Mouse (Mus musculus) cerebellum, adult 11 months (tissue): ENCODE data around the gene Olfr1333.
"Not testable (repeated sequence)": the region's sequence is repeated elsewhere in the genome, so short reads cannot be mapped to it uniquely, and the experiment has no call there.

Source experiments
- DNase-seq: peaks from one replicate; pipeline ENCODE4 v3.0.0; 2022

Gene Olfr1333

DNA sequence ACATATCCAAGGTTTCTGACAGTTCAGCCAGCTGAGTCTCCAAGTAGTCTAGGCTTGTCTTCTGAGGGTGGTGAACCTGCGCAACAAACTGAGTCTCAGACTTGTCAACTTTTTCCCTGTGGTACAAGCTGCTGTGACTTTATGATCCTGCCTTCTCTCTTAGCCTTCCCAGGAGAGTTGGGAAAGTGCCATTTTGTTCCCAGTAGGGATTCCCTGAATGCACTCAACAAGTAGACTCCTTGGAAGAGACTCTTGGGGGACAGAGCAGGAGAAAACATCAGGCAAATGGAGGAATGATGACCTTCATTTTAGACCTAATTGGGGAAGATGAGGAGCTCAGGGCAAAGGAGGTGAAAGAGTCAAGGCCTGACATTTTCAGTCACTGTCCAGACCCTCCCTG is at the start of gene Olfr1333:
Gene Olfr1333, minus strand, starts transcription at position 101 of the 400 bp plus-strand sequence.
- no peak for DNase-seq

DNA sequence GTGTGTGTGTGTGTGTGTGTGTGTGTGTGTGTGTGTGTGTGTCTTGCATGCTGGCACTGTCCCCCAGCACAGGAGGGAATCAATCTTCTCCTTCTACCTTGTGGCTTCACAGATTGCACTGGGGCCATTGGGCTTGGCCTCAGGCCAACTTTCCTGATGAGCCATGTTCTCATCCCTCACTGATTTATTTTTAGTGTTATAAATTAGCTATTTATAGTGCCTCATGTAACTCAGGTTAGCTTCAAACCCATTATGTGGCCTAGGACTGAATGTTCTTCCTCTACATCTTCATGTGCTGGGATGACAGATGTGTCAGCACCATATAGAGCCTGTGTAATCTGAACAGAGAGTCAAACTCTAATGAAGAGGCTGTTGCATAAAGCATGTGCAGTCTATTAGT is 31.5 kb upstream of the Olfr1333 start:
- no peak for DNase-seq

GRCm38 (mm10) chr4:118864349-118864748 is 28.3 kb upstream of the Olfr1333 start, which contains the start of gene Olfr1331:
TSS of gene Olfr1331 (plus strand) at chr4:118864649.
- DNase-seq = no peak

- no peak for DNase-seq
Measured at GRCm38 (mm10) chr4:118862704-118863103, 26.6 kb upstream of the Olfr1333 start.

GRCm38 (mm10) chr4:118861791-118862190 is 25.7 kb upstream of the Olfr1333 start:
- DNase-seq = no peak

- no peak for DNase-seq
Measured at GRCm38 (mm10) chr4:118818921-118819320, 17.2 kb downstream of the Olfr1333 start.

DNA sequence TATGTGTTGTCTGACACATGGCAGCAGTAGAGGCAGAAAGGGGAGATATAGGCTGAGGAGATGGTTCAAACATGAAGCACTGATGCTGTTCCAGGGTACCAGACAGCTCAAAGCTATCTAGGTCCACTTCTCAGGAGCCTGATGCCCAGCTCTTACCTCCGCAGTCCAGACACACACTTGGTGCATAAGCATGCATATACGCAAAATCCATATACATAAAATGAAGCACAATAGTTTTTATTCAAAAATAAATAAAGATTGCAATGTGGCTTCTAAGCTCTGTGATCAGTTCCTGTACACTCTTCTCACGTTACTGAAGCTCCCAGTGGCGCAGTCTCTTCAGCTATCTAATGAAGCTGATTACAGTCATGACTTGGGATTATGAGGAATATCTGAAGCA is 26.2 kb downstream of the Olfr1333 start, which contains the start of gene Olfr1335:
Gene Olfr1335, minus strand, starts transcription at position 101 of the 400 bp plus-strand sequence.
- no peak for DNase-seq

DNA sequence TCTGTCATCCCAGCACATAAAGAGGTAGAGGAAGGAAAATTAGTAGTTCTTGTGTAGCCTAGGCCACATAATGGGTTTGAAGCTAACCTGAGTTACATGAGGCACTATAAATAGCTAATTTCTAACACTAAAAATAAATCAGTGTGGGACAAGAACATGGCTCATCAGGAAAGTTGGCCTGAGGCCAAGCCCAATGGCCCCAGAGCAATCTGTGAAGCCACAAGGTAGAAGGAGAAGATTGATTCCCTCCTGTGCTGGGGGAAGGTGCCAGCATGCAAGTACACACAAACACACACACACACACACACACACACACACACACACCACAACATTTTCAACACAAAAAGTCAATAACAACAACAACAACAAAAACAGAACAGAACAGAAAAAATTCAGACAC is 43.3 kb downstream of the Olfr1333 start:
- DNase-seq = not testable (repeated sequence)

DNA sequence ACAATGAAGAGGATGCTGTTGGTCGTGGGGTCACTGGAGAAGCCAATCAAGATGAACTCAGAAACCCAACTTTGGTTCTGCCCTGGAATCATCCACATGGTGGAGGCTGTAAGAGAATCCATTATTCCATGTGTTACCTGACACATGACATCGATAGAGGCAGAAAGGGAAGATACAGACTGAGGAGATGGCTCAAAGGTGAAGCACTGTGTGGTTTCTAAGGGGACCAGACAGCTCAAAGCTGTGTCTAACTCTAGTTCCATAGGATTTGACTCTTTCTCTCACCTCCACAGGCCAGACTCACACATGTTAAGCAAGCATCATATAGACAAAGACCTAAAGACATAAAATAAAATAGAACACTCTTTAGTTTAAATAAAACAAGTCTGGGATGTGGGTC is 53.6 kb downstream of the Olfr1333 start, which contains the start of gene Olfr1337:
Gene Olfr1337, minus strand, starts transcription at position 101 of the 400 bp plus-strand sequence.
- DNase-seq = no peak
